Mouse (Mus musculus): ENCODE measurements around the gene Bclaf1. TPM values are rescaled to one million over a fixed set of nuclear protein-coding genes. Genes with fewer than 3 reads are reported as not detected.
A peak's percentile ranks its signal among the peaks of the same experiment; 100 is the strongest.

Gene Bclaf1
- 100 to 1,000 TPM; 139 to 143 TPM for total RNA-seq (2021)
- long read RNA-seq, experiment 1, full-length matches to known transcripts = 24 of 39 reads
- long read RNA-seq, experiment 1, partial matches to known transcripts = 10 of 39 reads
- long read RNA-seq, experiment 1, other reads (novel, unspliced or antisense) = 5 of 39 reads
- long read RNA-seq, experiment 2, full-length matches to known transcripts = 35 of 53 reads
- long read RNA-seq, experiment 2, partial matches to known transcripts = 8 of 53 reads
- long read RNA-seq, experiment 2, other reads (novel, unspliced or antisense) = 10 of 53 reads

- peak within 1 kb of the TSS; percentile 98 for H3K27ac ChIP-seq
- DNase-seq (ENCODE audit: low spot score in 2 of 2) = peak; percentile 99
- H3K4me3 ChIP-seq = peak within 1 kb of the TSS; percentile 87
- TF ChIP-seq CTCF (conservative IDR thresholded peaks at IDR 0.05) = no peak
Measured at GRCm38 (mm10) chr10:20311918-20312735, at the start of gene Bclaf1. Gene Bclaf1 (plus strand): TSS chr10:20312469.

- no peak for DNase-seq (ENCODE audit: low spot score in 2 of 2)
- no peak overlapping the region for H3K27ac ChIP-seq
- TF ChIP-seq CTCF (conservative IDR thresholded peaks at IDR 0.05) = no peak
- H3K4me3 ChIP-seq = no peak overlapping the region
Measured at GRCm38 (mm10) chr10:20262896-20263295, 49.4 kb upstream of the Bclaf1 start.

GRCm38 (mm10) chr10:20264479-20264878, 47.8 kb upstream of the Bclaf1 start:
- no peak for DNase-seq (ENCODE audit: low spot score in 2 of 2)
- no peak for TF ChIP-seq CTCF (conservative IDR thresholded peaks at IDR 0.05)
- H3K4me3 ChIP-seq = no peak overlapping the region
- H3K27ac ChIP-seq = no peak overlapping the region

- no peak for TF ChIP-seq CTCF (conservative IDR thresholded peaks at IDR 0.05)
- Histone ChIP-seq H3K4me3 (no peak overlapping the region), H3K27ac (no peak overlapping the region)
- no peak for DNase-seq (ENCODE audit: low spot score in 2 of 2)
Measured at GRCm38 (mm10) chr10:20267032-20267431, 45.2 kb upstream of the Bclaf1 start.

- H3K27ac ChIP-seq = no peak overlapping the region
- DNase-seq (ENCODE audit: low spot score in 2 of 2) = no peak
- TF ChIP-seq CTCF (conservative IDR thresholded peaks at IDR 0.05) = no peak
- no peak overlapping the region for H3K4me3 ChIP-seq
Measured at GRCm38 (mm10) chr10:20268945-20269344, 43.3 kb upstream of the Bclaf1 start.

- no peak for TF ChIP-seq CTCF (conservative IDR thresholded peaks at IDR 0.05)
- Histone ChIP-seq H3K27ac (no peak overlapping the region), H3K4me3 (no peak overlapping the region)
- DNase-seq (ENCODE audit: low spot score in 2 of 2) = no peak
Measured at GRCm38 (mm10) chr10:20272380-20272779, 39.9 kb upstream of the Bclaf1 start.

- DNase-seq (ENCODE audit: low spot score in 2 of 2) = no peak
- TF ChIP-seq CTCF (conservative IDR thresholded peaks at IDR 0.05) = no peak
- H3K27ac ChIP-seq = no peak overlapping the region
- no peak overlapping the region for H3K4me3 ChIP-seq
Measured at GRCm38 (mm10) chr10:20273278-20273677, 39.0 kb upstream of the Bclaf1 start.

GRCm38 (mm10) chr10:20274022-20274421, 38.2 kb upstream of the Bclaf1 start:
- no peak for DNase-seq (ENCODE audit: low spot score in 2 of 2)
- no peak overlapping the region for H3K4me3 ChIP-seq
- no peak overlapping the region for H3K27ac ChIP-seq
- no peak for TF ChIP-seq CTCF (conservative IDR thresholded peaks at IDR 0.05)

GRCm38 (mm10) chr10:20281456-20281855, 30.8 kb upstream of the Bclaf1 start:
- no peak overlapping the region for H3K27ac ChIP-seq
- no peak for DNase-seq (ENCODE audit: low spot score in 2 of 2)
- H3K4me3 ChIP-seq = no peak overlapping the region
- no peak for TF ChIP-seq CTCF (conservative IDR thresholded peaks at IDR 0.05)

GRCm38 (mm10) chr10:20285289-20285975, 26.8 kb upstream of the Bclaf1 start:
- DNase-seq (ENCODE audit: low spot score in 2 of 2) = peak; percentile 72 to 78
- Histone ChIP-seq H3K4me3 (peak overlapping the region; percentile 21; the same call in 1 of the 2 replicates), H3K27ac (peak overlapping the region; percentile 91)
- no peak for TF ChIP-seq CTCF (conservative IDR thresholded peaks at IDR 0.05)

GRCm38 (mm10) chr10:20285994-20286836, 26.1 kb upstream of the Bclaf1 start:
- Histone ChIP-seq H3K27ac (peak overlapping the region; percentile 91), H3K4me3 (peak overlapping the region; percentile 21)
- peak; percentile 23 for DNase-seq (ENCODE audit: low spot score in 2 of 2)
- TF ChIP-seq CTCF (conservative IDR thresholded peaks at IDR 0.05) = no peak

- TF ChIP-seq CTCF (conservative IDR thresholded peaks at IDR 0.05) = no peak
- Histone ChIP-seq H3K4me3 (no peak overlapping the region), H3K27ac (peak overlapping the region; percentile 91; the same call in 1 of the 2 replicates)
- DNase-seq (ENCODE audit: low spot score in 2 of 2) = no peak
Measured at GRCm38 (mm10) chr10:20287369-20287768, 24.9 kb upstream of the Bclaf1 start.

All from layer of hippocampus, adult 2 months (tissue).